Mouse (Mus musculus) midbrain, embryonic 11.5 days (tissue): ENCODE data around the gene Ak1. TPM values are rescaled to one million over a fixed set of nuclear protein-coding genes. Genes with fewer than 3 reads are reported as not detected.
A peak's percentile ranks its signal among the peaks of the same experiment; 100 is the strongest.

Experiments
- ATAC-seq: fragments of 200-750 bp; cut with Nextera tagmentation; 2 replicates; pipeline ENCODE4 v1.8.0; 2017; ENCODE audit warnings: moderate TSS enrichment, moderate library complexity; ENCODE audit not compliant: low FRiP score
- DNase-seq: peaks from one replicate; pipeline ENCODE4 v3.0.0; 2015; ENCODE audit warnings: low spot score; ENCODE audit errors: missing footprints
- H3K27ac ChIP-seq: fragments of 300-500 bp; sonication (generic); 2 replicates; pipeline ENCODE4 v1.5.1; 2014; ENCODE audit warnings: low read depth, low read length
- H3K27me3 ChIP-seq: fragments of 300-500 bp; sonication (generic); 2 replicates; pipeline ENCODE4 v1.6.1; 2014; ENCODE audit warnings: mild to moderate bottlenecking, low read length, moderate library complexity, mixed read lengths; ENCODE audit not compliant: control insufficient read depth, insufficient read depth
- H3K36me3 ChIP-seq: fragments of 300-500 bp; sonication (generic); 2 replicates; pipeline ENCODE4 v1.6.1; 2014; ENCODE audit warnings: mild to moderate bottlenecking, low read length, moderate library complexity, mixed read lengths; ENCODE audit not compliant: control insufficient read depth, insufficient read depth
- H3K4me1 ChIP-seq: fragments of 300-500 bp; sonication (generic); 2 replicates; pipeline ENCODE4 v1.6.1; 2014; ENCODE audit warnings: low read length; ENCODE audit not compliant: control insufficient read depth, insufficient read depth
- H3K4me2 ChIP-seq: fragments of 300-500 bp; sonication (generic); 2 replicates; pipeline ENCODE4 v1.6.1; 2014; ENCODE audit warnings: mild to moderate bottlenecking, moderate library complexity
- H3K4me3 ChIP-seq: fragments of 300-500 bp; sonication (generic); 2 replicates; pipeline ENCODE4 v1.5.1; 2014; ENCODE audit warnings: low read depth, low read length
- H3K9ac ChIP-seq: fragments of 300-500 bp; sonication (generic); 2 replicates; pipeline ENCODE4 v1.6.1; 2014; ENCODE audit warnings: low read length
- H3K9me3 ChIP-seq: fragments of 300-500 bp; sonication (generic); 2 replicates; pipeline ENCODE4 v1.6.1; 2016; ENCODE audit warnings: low read length; ENCODE audit not compliant: control insufficient read depth
- WGBS: fragments of 180-500 bp; shearing (Covaris S2); extraction: QIAGEN DNeasy Blood & Tissue Kit; methylation state at CpG from one replicate; pipeline ENCODE4 v1.1.7; 2014; 5-methylcytosine and 5-hydroxymethylcytosine counted together
- polyA plus RNA-seq: library from polyadenylated mRNA; unstranded; fragments of >200 nt; fragmentation: Nextera tagmentation; extraction: Ambion mirVana; gene quantifications from 2 replicates; pipeline ENCODE4 v1.2.1, GENCODE M21; 2014

The Ak1 gene
- polyA plus RNA-seq, 1 experiment from 2014 or later: 22.0 TPM

DNA sequence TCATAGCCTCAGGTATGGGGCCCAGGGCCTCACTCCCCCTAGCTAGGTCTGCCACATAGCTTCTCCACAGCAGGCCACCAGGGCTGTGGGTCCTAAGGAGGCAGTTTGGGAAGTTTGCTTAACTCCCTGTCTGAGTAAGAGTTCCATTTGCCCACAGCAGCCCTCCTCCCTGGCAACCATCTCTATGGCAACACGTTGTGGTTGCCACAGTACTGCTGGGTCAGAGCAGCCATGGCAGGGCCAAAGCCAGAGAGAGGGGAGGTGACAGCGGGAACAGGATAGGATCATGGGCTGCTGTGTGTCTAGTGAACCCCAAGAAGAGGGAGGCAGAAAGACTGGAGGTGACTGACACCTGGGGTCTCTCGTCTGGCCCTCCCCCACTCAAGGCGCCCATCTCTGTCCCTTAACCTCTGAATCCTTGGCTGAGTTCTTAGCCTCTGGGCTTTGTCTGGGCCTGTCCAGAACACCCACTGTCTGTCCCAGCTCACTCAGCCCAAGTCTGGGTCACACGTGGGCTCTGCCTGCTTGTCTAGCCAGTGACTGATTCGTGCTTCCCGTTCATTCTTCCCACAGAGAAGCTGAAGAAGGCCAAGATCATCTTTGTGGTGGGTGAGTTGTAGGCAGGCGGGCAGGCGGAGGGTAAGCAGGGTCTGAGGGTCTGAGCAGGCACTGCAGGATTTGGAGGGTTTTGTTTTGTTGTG lies 7.9 kb downstream of the Ak1 start:
- DNase-seq (peak; percentile 97), ATAC-seq (peak; percentile 81)
- peak overlapping the region; percentile 28 for H3K4me2 ChIP-seq
- H3K4me1 ChIP-seq: peaks cover 27% of the 10 kb centered on the region
- no peaks in the 10 kb centered on the region for H3K9me3 ChIP-seq
- peak overlapping the region; percentile 48 for H3K27ac ChIP-seq
- H3K4me3 ChIP-seq: peak overlapping the region; percentile 15; the same call in 1 of the 2 replicates
- 28% methylated on average over 9 of the region's 9 CpGs for WGBS
- no peaks in the 10 kb centered on the region for H3K27me3 ChIP-seq
- peak overlapping the region; percentile 44; the same call in 1 of the 2 replicates for H3K9ac ChIP-seq
- no peaks in the 10 kb centered on the region for H3K36me3 ChIP-seq

DNA sequence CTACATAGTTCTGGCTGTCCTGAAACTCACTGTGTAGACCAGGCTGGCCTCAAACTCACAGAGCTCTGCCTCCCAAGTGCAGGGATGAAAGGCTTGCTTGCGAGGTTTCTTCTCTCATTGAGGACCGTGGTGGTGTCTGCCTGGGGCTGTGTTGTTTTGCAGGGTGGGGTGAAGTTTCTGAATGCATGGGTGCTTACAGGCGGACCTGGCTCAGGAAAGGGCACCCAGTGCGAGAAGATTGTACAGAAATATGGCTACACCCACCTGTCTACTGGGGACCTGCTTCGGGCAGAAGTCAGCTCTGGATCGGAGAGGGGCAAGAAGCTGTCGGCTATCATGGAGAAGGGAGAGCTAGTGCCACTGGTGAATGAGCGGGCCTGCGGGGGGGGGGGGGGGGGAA lies 8.5 kb downstream of the Ak1 start:
- no peak overlapping the region for H3K4me3 ChIP-seq
- H3K4me2 ChIP-seq: peak overlapping the region; percentile 28
- ATAC-seq (no peak), DNase-seq (no peak)
- peaks cover 25% of the 10 kb centered on the region for H3K4me1 ChIP-seq
- WGBS: 74% methylated on average over 7 of the region's 9 CpGs
- no peaks in the 10 kb centered on the region for H3K9me3 ChIP-seq
- H3K27ac ChIP-seq: no peak overlapping the region
- no peak overlapping the region for H3K9ac ChIP-seq
- H3K36me3 ChIP-seq: no peaks in the 10 kb centered on the region
- H3K27me3 ChIP-seq: no peaks in the 10 kb centered on the region

DNA sequence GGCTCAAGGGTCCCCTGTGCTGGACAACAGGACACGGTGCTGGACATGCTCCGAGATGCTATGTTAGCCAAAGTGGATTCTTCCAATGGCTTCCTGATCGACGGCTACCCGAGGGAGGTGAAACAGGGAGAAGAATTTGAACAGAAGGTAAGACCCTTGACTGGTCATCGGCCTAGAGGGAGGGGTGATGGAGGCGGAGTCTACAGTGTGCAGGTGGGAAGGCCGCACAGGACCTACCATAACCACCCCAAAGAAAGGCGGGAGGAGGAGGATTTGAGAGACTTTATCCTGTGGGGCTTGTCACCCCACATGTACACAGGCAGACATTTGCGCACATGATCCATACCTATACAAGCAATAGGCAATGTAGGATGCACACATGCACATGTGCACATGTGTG lies 9.5 kb downstream of the Ak1 start:
- H3K4me1 ChIP-seq: peaks cover 15% of the 10 kb centered on the region
- WGBS: 86% methylated on average over 10 of the region's 10 CpGs
- no peak overlapping the region for H3K27ac ChIP-seq
- no peaks in the 10 kb centered on the region for H3K36me3 ChIP-seq
- H3K4me3 ChIP-seq: no peak overlapping the region
- DNase-seq (no peak), ATAC-seq (no peak)
- H3K27me3 ChIP-seq: no peaks in the 10 kb centered on the region
- no peak overlapping the region for H3K4me2 ChIP-seq
- no peak overlapping the region for H3K9ac ChIP-seq
- no peaks in the 10 kb centered on the region for H3K9me3 ChIP-seq

DNA sequence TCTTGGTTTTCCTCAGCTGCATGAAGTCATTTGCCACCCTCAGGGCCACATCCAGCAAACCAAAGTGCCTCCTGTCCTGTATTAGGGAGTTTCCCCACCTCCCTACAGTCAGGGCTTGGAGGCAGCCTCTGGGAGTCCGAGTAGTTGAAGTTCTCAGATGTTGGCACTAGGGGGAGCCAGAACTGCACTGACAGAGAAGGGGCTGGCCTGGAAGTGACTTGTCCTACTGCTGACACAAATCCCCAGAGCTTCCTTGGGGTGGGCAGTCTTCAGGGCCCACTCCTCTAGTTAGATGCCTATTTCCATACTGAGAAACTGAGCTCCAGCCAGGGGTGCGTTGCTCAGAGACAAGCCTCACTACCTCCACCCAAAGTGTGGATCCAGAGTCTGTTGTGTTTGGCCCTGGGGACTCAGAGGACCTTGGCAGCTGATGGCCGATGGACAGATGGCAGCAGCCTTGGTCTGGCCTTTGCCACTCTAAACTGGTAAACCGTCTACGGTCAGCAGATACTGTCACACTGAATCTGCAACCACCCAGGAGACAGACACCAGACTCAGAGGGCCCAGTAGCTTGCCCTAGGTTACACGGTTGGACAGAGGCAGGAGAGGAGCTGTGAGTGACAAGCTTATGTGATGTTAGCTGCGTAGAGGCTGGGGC lies 10.3 kb downstream of the Ak1 start:
- H3K4me3 ChIP-seq: no peak overlapping the region
- no peak overlapping the region for H3K4me2 ChIP-seq
- WGBS: 59% methylated on average over 7 of the region's 7 CpGs
- no peaks in the 10 kb centered on the region for H3K27me3 ChIP-seq
- no peak overlapping the region for H3K9ac ChIP-seq
- H3K4me1 ChIP-seq: peaks cover 15% of the 10 kb centered on the region
- DNase-seq (peak; percentile 97), ATAC-seq (peak; percentile 54)
- H3K9me3 ChIP-seq: no peaks in the 10 kb centered on the region
- no peak overlapping the region for H3K27ac ChIP-seq
- no peaks in the 10 kb centered on the region for H3K36me3 ChIP-seq

DNA sequence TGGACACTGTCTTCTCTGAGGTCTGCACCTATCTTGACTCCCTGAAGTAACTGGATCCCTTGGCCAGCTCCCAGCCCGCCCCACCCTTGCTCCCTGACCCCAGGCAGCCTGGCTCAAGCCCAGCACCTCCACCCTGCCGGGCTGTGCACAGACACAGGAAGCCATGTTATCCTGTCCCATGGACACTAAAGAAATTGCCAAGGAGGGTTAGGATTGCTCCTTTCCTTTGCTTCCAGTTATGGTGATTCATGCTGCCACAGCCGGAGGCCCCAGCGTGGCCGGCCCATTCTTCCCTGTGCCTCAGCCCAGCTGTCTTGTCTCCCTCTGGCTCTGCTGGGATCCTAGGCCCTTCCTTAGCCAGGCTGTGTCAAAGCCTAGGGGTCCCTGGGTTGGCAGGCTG lies 12.1 kb downstream of the Ak1 start:
- H3K4me2 ChIP-seq: no peak overlapping the region
- H3K4me3 ChIP-seq: no peak overlapping the region
- ATAC-seq (no peak), DNase-seq (no peak)
- peaks cover 17% of the 10 kb centered on the region for H3K4me1 ChIP-seq
- H3K27ac ChIP-seq: no peak overlapping the region
- no peaks in the 10 kb centered on the region for H3K27me3 ChIP-seq
- H3K9ac ChIP-seq: no peak overlapping the region
- no peaks in the 10 kb centered on the region for H3K36me3 ChIP-seq
- 90% methylated on average over 5 of the region's 5 CpGs for WGBS
- no peaks in the 10 kb centered on the region for H3K9me3 ChIP-seq

DNA sequence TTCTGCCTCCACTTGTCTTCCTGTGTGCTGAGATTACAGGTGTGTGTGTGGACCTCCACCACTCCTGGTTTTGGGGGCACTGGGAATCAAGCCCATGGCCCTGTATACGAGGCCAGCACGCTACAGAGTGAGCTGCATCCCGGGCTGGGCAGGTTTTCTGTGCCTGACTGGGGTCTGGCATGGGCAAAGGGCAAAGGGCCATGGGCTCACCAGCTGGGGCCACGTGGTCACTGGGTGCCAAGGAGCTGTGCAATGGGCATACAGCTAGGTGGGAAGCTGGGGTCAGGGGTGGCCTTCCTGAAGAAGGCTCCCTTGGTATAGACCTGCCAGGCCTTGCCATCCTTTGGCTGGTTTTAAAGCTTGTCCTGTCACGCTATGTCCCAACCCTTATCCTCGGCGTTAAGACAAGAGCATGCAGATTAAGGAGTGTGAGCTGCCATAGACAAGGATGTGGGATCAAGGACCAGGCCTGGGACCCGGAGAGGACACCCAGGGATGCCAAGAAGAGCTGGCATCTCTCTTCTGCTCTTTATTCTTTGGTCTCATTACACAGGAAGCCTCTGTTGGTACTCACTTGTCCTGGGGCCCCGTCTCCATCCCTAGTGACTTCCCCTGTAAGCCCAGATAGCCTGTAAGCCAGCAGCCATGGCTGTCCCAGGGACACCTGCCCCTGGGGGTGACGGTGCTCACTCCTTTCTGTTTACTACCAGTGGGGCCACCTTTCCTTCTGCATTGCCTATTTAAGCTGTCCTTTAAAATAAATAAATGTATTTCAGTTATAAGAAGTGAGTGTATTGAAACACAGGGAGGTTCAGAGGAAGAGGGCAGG lies 12.9 kb downstream of the Ak1 start:
- Histone ChIP-seq H3K27me3 (no peaks in the 10 kb centered on the region), H3K9me3 (no peaks in the 10 kb centered on the region), H3K4me1 (peaks cover 9% of the 10 kb centered on the region), H3K27ac (no peak overlapping the region), H3K9ac (no peak overlapping the region), H3K36me3 (no peaks in the 10 kb centered on the region), H3K4me2 (no peak overlapping the region), H3K4me3 (no peak overlapping the region)
- DNase-seq (no peak), ATAC-seq (no peak)
- WGBS: 81% methylated on average over 10 of the region's 10 CpGs

DNA sequence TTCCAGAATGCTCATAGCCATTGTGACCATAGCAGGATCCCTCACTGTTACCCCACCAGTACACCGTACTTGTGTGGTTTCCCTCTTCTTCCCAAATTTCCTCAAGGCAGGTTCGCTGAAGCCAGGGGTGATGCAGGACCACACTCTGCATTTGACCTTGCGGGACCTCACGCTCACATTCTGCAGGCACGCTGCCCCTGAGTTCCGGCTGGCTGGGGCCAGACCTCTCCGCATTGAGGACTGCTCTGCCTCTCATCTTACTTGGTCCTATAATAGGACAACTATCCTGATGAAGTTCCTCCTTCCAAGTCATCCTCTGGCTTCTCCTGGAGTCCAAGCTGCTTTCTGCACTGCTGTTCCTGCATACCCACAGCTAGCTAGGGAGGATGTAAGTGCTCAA lies 15.1 kb downstream of the Ak1 start:
- 88% methylated on average over 7 of the region's 7 CpGs for WGBS
- Histone ChIP-seq H3K27me3 (no peaks in the 10 kb centered on the region), H3K9ac (no peak overlapping the region), H3K4me1 (peaks cover 6% of the 10 kb centered on the region), H3K9me3 (no peaks in the 10 kb centered on the region), H3K27ac (no peak overlapping the region), H3K4me2 (no peak overlapping the region), H3K4me3 (no peak overlapping the region), H3K36me3 (no peaks in the 10 kb centered on the region)
- ATAC-seq (no peak), DNase-seq (no peak)

DNA sequence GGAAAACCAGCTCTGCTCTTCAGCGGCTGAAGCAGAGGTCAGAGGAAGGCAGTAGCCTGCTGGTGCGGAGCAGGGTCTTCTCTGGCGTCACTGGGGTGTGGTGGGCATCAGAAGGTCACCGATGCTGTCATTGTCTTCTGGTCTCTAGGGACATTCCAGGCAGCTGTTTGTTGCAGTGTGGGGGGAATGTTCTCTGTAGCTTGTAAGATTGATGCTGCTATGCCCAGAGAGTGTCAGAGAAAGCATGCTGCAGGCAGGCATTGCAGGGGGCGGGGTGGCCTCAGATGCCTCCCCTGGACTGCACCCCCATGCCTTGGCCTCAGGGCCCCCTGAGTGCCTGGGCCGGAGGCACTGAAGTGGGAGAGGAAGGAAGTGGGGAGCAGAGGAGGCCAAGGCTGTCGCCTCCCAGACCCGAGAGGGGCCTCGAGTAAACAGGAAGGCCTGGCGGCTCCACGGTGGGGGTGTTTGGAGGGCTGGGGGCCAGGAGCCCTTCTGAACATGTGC lies 16.3 kb downstream of the Ak1 start:
- no peaks in the 10 kb centered on the region for H3K27me3 ChIP-seq
- H3K9me3 ChIP-seq: no peaks in the 10 kb centered on the region
- ATAC-seq (no peak), DNase-seq (no peak)
- 53% methylated on average over 11 of the region's 11 CpGs for WGBS
- H3K9ac ChIP-seq: no peak overlapping the region
- H3K27ac ChIP-seq: no peak overlapping the region
- H3K4me2 ChIP-seq: no peak overlapping the region
- no peaks in the 10 kb centered on the region for H3K36me3 ChIP-seq
- no peak overlapping the region for H3K4me3 ChIP-seq
- peaks cover 3% of the 10 kb centered on the region; the same call in 1 of the 2 replicates for H3K4me1 ChIP-seq

DNA sequence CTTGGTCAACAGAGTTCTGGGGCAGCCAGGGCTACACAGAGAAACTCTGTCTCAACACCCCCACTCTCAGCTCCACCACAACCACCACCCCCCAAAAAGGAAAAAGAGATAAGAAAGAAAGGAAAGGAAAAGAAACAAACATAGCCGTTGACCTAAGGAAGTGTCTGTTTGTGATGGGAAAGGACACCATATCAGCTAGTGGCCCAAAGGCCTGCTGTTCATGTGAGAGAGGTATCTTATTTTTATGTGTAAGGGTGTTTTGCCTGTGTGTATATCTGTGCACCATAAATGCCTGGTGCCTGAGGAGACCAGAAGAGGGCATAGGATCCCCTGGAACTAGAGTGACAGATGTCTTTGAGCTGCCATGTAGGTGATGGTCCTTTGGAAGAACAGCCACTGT lies 18.1 kb downstream of the Ak1 start:
- Histone ChIP-seq H3K36me3 (no peaks in the 10 kb centered on the region), H3K4me2 (no peak overlapping the region), H3K9me3 (no peaks in the 10 kb centered on the region), H3K4me3 (no peak overlapping the region), H3K27ac (no peak overlapping the region), H3K4me1 (peaks cover 3% of the 10 kb centered on the region; the same call in 1 of the 2 replicates), H3K9ac (no peak overlapping the region), H3K27me3 (no peaks in the 10 kb centered on the region)
- DNase-seq (no peak), ATAC-seq (no peak)
- WGBS: 95% methylated on average over 1 of the region's 1 CpGs
